ENCODE assay signal across 8 mouse cellular contexts in the genomic region with DNA sequence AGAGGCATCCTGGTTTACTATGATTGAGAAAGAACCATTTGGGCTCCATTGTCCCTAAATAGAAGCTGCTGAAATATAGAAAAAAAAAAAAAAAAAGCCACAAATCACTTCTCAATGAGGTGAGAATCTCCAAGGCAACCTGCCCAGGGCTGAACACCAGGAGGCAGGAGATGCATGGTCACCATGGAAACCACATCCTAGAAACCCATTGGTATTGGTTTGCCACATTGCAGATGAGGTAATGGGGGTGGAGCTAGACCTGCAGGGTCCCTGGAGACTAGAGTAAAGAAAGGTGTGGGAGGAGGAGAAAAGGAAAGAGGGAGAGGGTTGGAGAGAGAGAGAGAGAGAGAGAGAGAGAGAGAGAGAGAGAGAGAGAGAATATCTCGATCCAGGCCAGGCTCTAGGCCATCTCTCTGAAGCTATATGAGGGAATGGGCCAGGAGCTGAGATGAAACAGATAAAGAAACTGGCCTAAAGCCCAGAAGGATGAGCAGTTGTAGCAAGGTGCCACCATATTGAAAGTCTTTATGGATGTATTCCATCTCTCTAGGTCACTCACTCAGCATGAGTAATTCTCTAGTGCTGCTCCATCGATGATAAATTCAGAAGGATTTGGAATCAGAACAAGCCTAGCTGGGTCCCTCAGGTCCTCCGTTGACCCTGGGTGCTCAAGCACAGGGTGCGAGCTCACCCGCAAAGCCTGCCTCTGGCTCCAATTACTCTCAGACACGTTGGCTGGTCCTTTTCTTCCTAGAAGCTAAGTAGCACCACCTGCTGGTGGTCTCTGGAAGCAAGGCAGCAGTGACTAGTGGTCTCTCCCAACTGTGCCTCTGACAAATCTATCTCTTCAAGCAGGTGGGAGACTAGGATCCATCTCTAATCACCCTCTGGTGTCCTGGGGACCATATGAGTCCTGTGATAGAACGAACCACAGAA. TPM values are rescaled to one million over a fixed set of nuclear protein-coding genes. Genes with fewer than 3 reads are reported as not detected.
A peak's percentile ranks its signal among the peaks of the same experiment; 100 is the strongest.
DNase-seq lines count a peak whose midpoint lies in the region; ATAC-seq and TF ChIP-seq lines count a peak whose summit lies in the region.

No protein-coding gene starts in this region.

- in situ Hi-C loops in CH12.LX (cut with MboI; ENCODE audit: low pct_ligation_motif_present, low pct_unique_long_range_greater_than_20kb, low sequenced_read_pairs) = loop anchor here (5.0 to 10.0 kb wide), 3 partner anchors 34 to 153 kb away; a partner anchor contains a TSS

- intact Hi-C loops in heart, postnatal 36 days (cut with DNase I) = loop anchor here (1.0 kb wide), 4 partner anchors 46 to 263 kb away; no protein-coding TSS in a partner anchor

- TF ChIP-seq EP300 in CH12.LX (IDR thresholded peaks at IDR 0.05; ENCODE audit: low read length) = no peak

- DNase-seq in CH12.LX (ENCODE audit: extremely low read depth) = peak; percentile 64
- DNase-seq in adrenal gland, adult 8-10 months = peak; percentile 32
- DNase-seq in embryonic facial prominence, embryonic 11.5 days (ENCODE audit: low spot score) = peak; percentile 91
- peak; percentile 53 to 74 for DNase-seq in heart, postnatal 36 days
- DNase-seq in layer of hippocampus, adult 18-20 months (ENCODE audit: low spot score in 2 of 2) = peak; percentile 61 to 88
- peak; percentile 94 for DNase-seq in lung, embryonic 14.5 days
- peak; percentile 61 for DNase-seq in ovary, postnatal 36 days (ENCODE audit: low spot score)
- DNase-seq in urinary bladder, adult 2 months (ENCODE audit: low spot score) = peak; percentile 43

- no peak overlapping the region for H3K27ac ChIP-seq in CH12.LX (ENCODE audit: insufficient read depth, low read depth)
- H3K27ac ChIP-seq in embryonic facial prominence, embryonic 11.5 days (replicated peaks; ENCODE audit: low read depth, low read length) = no peak overlapping the region
- no peak overlapping the region for H3K27ac ChIP-seq in lung, embryonic 14.5 days (ENCODE audit: low read depth)

- peak; percentile 68 for ATAC-seq in embryonic facial prominence, embryonic 11.5 days (replicated peaks; ENCODE audit: insufficient number of reproducible peaks, low FRiP score, low TSS enrichment, low read depth)
- ATAC-seq in lung, embryonic 14.5 days (ENCODE audit: insufficient read depth) = peak; percentile 64; the same call in 1 of the 2 replicates

- dilution Hi-C loops in CH12.LX (cut with MboI; ENCODE audit: extremely low pct_ligation_motif_present, extremely low pct_unique_long_range_greater_than_20kb, low sequenced_read_pairs) = no loop called here

- H3K4me3 ChIP-seq in CH12.LX (replicated peaks in 1 of 3; ENCODE audit: low read depth in 2 of 3, low read length in 2 of 3, poor library complexity in 1 of 3) = no peak overlapping the region
- H3K4me3 ChIP-seq in embryonic facial prominence, embryonic 11.5 days (ENCODE audit: low read depth, low read length) = no peak overlapping the region
- H3K4me3 ChIP-seq in lung, embryonic 14.5 days (ENCODE audit: low read depth, low read length) = no peak overlapping the region

- no peaks in the 10 kb centered on the region for H3K36me3 ChIP-seq in CH12.LX (replicated peaks in 1 of 2; ENCODE audit: control insufficient read depth in 1 of 2, insufficient read depth in 1 of 2, low read length in 1 of 2)
- H3K36me3 ChIP-seq in embryonic facial prominence, embryonic 11.5 days (replicated peaks; ENCODE audit: control insufficient read depth, insufficient read depth, low read depth, low read length) = no peaks in the 10 kb centered on the region
- no peaks in the 10 kb centered on the region for H3K36me3 ChIP-seq in lung, embryonic 14.5 days (ENCODE audit: insufficient read depth)

- no peaks in the 10 kb centered on the region for H3K9me3 ChIP-seq in CH12.LX (replicated peaks; ENCODE audit: low read length)
- H3K9me3 ChIP-seq in embryonic facial prominence, embryonic 11.5 days (replicated peaks; ENCODE audit: control insufficient read depth, low read length) = no peaks in the 10 kb centered on the region
- no peaks in the 10 kb centered on the region for H3K9me3 ChIP-seq in lung, embryonic 14.5 days (ENCODE audit: low read depth, low read length)

- no peaks in the 10 kb centered on the region for H3K79me2 ChIP-seq in CH12.LX (replicated peaks; ENCODE audit: control insufficient read depth, extremely low read depth, insufficient read depth, poor library complexity, severe bottlenecking)

- peak; percentile 82 for TF ChIP-seq RAD21 in CH12.LX (IDR thresholded peaks at IDR 0.05; ENCODE audit: low read depth, low read length)

- WGBS in embryonic facial prominence, embryonic 11.5 days = 13% methylated on average over 7 of the region's 7 CpGs
- WGBS in lung, embryonic 14.5 days = 9% methylated on average over 7 of the region's 7 CpGs

- no peaks in the 10 kb centered on the region for H3K4me1 ChIP-seq in CH12.LX (ENCODE audit: control insufficient read depth in 1 of 2, insufficient read depth in 2 of 2)
- H3K4me1 ChIP-seq in embryonic facial prominence, embryonic 11.5 days (ENCODE audit: control insufficient read depth, insufficient read depth, low read length) = no peaks in the 10 kb centered on the region; the same call in 1 of the 2 replicates
- H3K4me1 ChIP-seq in lung, embryonic 14.5 days (ENCODE audit: insufficient read depth) = no peaks in the 10 kb centered on the region

- no peak for TF ChIP-seq POLR2A in CH12.LX (IDR thresholded peaks at IDR 0.05; ENCODE audit: low read depth, low read length)

- peaks cover 68% of the 10 kb centered on the region for H3K27me3 ChIP-seq in CH12.LX (replicated peaks)
- no peaks in the 10 kb centered on the region for H3K27me3 ChIP-seq in embryonic facial prominence, embryonic 11.5 days (ENCODE audit: control insufficient read depth, insufficient read depth, low read length)
- no peaks in the 10 kb centered on the region for H3K27me3 ChIP-seq in lung, embryonic 14.5 days (ENCODE audit: insufficient read depth, low read length)

- H3K4me2 ChIP-seq in CH12.LX (ENCODE audit: insufficient read depth, low read depth, poor library complexity, severe bottlenecking) = no peak overlapping the region
- H3K4me2 ChIP-seq in embryonic facial prominence, embryonic 11.5 days (ENCODE audit: low read depth, low read length) = no peak overlapping the region
- no peak overlapping the region for H3K4me2 ChIP-seq in lung, embryonic 14.5 days

- no peak overlapping the region for H3K9ac ChIP-seq in CH12.LX (ENCODE audit: insufficient read depth, low read depth)
- no peak overlapping the region for H3K9ac ChIP-seq in embryonic facial prominence, embryonic 11.5 days (replicated peaks; ENCODE audit: low read length)
- H3K9ac ChIP-seq in lung, embryonic 14.5 days = no peak overlapping the region

- peak; percentile 76 to 89 for TF ChIP-seq CTCF in CH12.LX (conservative IDR thresholded peaks at IDR 0.05 in 1 of 2, IDR thresholded peaks at IDR 0.05 in 1 of 2; ENCODE audit: low read depth in 2 of 2, low read length in 2 of 2)
- peak; percentile 92 for TF ChIP-seq CTCF in lung, embryonic 14.5 days (IDR thresholded peaks at IDR 0.05; ENCODE audit: low read depth)

TF ChIP-seq in CH12.LX, 34 proteins besides CTCF, POLR2A, EP300 and RAD21:
- TF ChIP-seq JUND (conservative IDR thresholded peaks at IDR 0.05; ENCODE audit: low read depth, low read length) (no peak), SMC3 (IDR thresholded peaks at IDR 0.05; ENCODE audit: low read depth, low read length) (peak; percentile 90), RCOR1 (conservative IDR thresholded peaks at IDR 0.05; ENCODE audit: low read depth, low read length) (no peak), ETS1 (conservative IDR thresholded peaks at IDR 0.05; ENCODE audit: low read depth, low read length) (no peak), CHD2 (IDR thresholded peaks at IDR 0.05; ENCODE audit: low read length) (no peak), NRF1 (IDR thresholded peaks at IDR 0.05; ENCODE audit: low read depth, low read length) (no peak), E2F4 (IDR thresholded peaks at IDR 0.05; ENCODE audit: insufficient replicate concordance, low read depth, low read length) (no peak), ZC3H11A (IDR thresholded peaks at IDR 0.05; ENCODE audit: low read depth, low read length) (peak; percentile 32; the same call in 1 of the 2 replicates), ZMIZ1 (IDR thresholded peaks at IDR 0.05; ENCODE audit: low read depth, low read length) (no peak), CHD1 (IDR thresholded peaks at IDR 0.05; ENCODE audit: low read depth, low read length) (no peak), MAFK (IDR thresholded peaks at IDR 0.05; ENCODE audit: insufficient replicate concordance, low read length) (no peak), MYC (IDR thresholded peaks at IDR 0.05; ENCODE audit: low read depth, low read length) (peak; percentile 30; the same call in 1 of the 2 replicates)
TF ChIP-seq in CH12.LX: peak in this region for 3.

RNA-seq across cellular contexts. Expression of a gene that starts 31.1 kb away (rescaled TPM):
- total RNA-seq in CH12.LX (2012; rRNA removed) (not detected in 2 replicates), CH12.LX (2014; rRNA removed) (not detected in 2 replicates)
- polyA plus RNA-seq in CH12.LX (2012; ENCODE audit: insufficient read length, low read depth) = not detected in 2 replicates
- not detected for total RNA-seq in adrenal gland, adult 8-10 months (2022)
- polyA plus RNA-seq in embryonic facial prominence, embryonic 11.5 days (2014; fragmentation: Nextera tagmentation; extraction: Ambion mirVana) = 0.89 and 1.2 TPM in 2 replicates
- not detected for total RNA-seq in heart, postnatal 36 days (2021)
- not detected for total RNA-seq in layer of hippocampus, adult 18-20 months (2021)
- polyA plus RNA-seq in lung, embryonic 14.5 days (2014; fragmentation: Nextera tagmentation; extraction: Ambion mirVana) = not detected in 2 replicates
- polyA plus RNA-seq in urinary bladder, adult 2 months (2012; rRNA removed) = not detected in 2 replicates

RNA-seq across cellular contexts. Expression of a gene that starts 41.9 kb away (rescaled TPM):
- total RNA-seq in CH12.LX (2012; rRNA removed) = 0.21 and 0.38 TPM in 2 replicates
- 0.28 TPM in 1 of 2 replicates, not detected in the other for total RNA-seq in CH12.LX (2014; rRNA removed)
- polyA plus RNA-seq in CH12.LX (2012; ENCODE audit: insufficient read length, low read depth) = not detected in 2 replicates
- 10 to 100 TPM in 2 of 4 experiments, 1 to 10 TPM in 2; 5.6 to 11.7 (median 8.7) TPM for total RNA-seq in adrenal gland, adult 8-10 months (2022)
- polyA plus RNA-seq in embryonic facial prominence, embryonic 11.5 days (2014; fragmentation: Nextera tagmentation; extraction: Ambion mirVana) = 6.3 and 6.7 TPM in 2 replicates
- 1 to 10 TPM; 1.7 to 2.6 TPM for total RNA-seq in heart, postnatal 36 days (2021)
- 10 to 100 TPM; 37.5 to 48.0 TPM for total RNA-seq in layer of hippocampus, adult 18-20 months (2021)
- 2.4 and 2.6 TPM in 2 replicates for polyA plus RNA-seq in lung, embryonic 14.5 days (2014; fragmentation: Nextera tagmentation; extraction: Ambion mirVana)
- 14.7 and 17.9 TPM in 2 replicates for polyA plus RNA-seq in urinary bladder, adult 2 months (2012; rRNA removed)

Comparison
In these comparisons a context has a peak if more than half of its experiments do, and no peak if none do; other contexts are left out.
1. DNase-seq: peak in every context shown above with its lines; median percentile 94 in lung, embryonic 14.5 days; 91 in embryonic facial prominence, embryonic 11.5 days; 74 in layer of hippocampus, adult 18-20 months; 64 in CH12.LX; 64 in heart, postnatal 36 days; 61 in ovary, postnatal 36 days; 43 in urinary bladder, adult 2 months; 32 in adrenal gland, adult 8-10 months.